Mouse (Mus musculus) cortical plate, adult 2 months (tissue): Measurements from ENCODE around the gene Phldb3.

Source experiments
- CTCF ChIP-seq: fragments of 200-500 bp; IDR thresholded peaks from 2 replicates; pipeline ENCODE4 v1.5.1; 2011; ENCODE audit warnings: mild to moderate bottlenecking, control low read depth, low read length; ENCODE audit not compliant: insufficient read depth; ENCODE audit errors: extremely low read depth
- POLR2A ChIP-seq: fragments of 200-500 bp; IDR thresholded peaks from 2 replicates; pipeline ENCODE4 v1.6.1; 2011; ENCODE audit warnings: mild to moderate bottlenecking, low read length, control low read depth; ENCODE audit not compliant: insufficient read depth; ENCODE audit errors: extremely low read depth

DNA sequence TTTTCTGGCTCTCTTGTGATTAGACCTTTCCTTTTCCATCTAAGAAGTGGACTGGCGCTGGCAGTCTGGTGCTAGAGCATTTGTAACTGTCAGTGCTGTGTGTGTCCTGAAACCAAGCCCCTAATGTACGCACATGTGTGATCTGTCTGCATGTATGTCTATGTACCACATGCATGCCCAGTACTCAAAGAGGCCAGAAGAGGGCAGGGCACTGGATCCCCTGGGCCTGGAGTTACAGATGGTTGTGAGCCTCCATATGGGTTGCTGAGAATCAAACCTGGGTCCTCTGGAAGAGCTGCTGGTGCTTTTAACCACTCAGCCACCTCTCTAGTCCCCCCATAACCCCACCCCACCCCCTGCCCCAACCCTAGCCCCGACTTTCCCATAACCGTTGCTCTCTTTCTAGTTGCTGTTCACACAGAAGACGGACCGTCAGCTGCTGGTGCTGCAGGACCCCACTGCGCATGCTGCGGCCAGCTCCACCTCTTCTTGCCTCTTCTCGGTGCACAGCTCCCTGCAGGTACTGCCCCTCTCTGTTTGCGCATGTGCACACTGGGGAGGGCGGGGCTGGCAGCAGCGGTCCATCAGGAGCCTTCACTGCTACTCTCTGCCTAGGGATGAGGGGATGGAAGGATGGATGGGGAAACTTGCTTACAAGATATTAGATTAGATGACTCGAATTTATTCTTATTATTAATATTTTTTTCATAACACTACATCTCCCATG, 9.3 kb downstream of the Phldb3 start:
- TF ChIP-seq POLR2A (no peak), CTCF (no peak)
